Mouse (Mus musculus) liver, embryonic 12.5 days (tissue): ENCODE results near the gene Gad2. TPM values are rescaled to one million over a fixed set of nuclear protein-coding genes. Genes with fewer than 3 reads are reported as not detected.

Experiments
- ATAC-seq: fragments of 200-750 bp; cut with Nextera tagmentation; 2 replicates; pipeline ENCODE4 v1.8.0; 2017; ENCODE audit warnings: moderate number of reproducible peaks, mild to moderate bottlenecking, moderate library complexity
- H3K27ac ChIP-seq: fragments of 300-500 bp; sonication (generic); 2 replicates; pipeline ENCODE4 v1.5.1; 2016; ENCODE audit warnings: mild to moderate bottlenecking
- H3K27me3 ChIP-seq: fragments of 300-500 bp; sonication (generic); replicated peaks from 2 replicates; pipeline ENCODE4 v1.6.1; 2016; ENCODE audit warnings: mild to moderate bottlenecking, moderate library complexity
- H3K36me3 ChIP-seq: fragments of 300-500 bp; sonication (generic); 2 replicates; pipeline ENCODE4 v1.6.1; 2016; ENCODE audit warnings: mild to moderate bottlenecking, moderate library complexity
- H3K4me1 ChIP-seq: fragments of 300-500 bp; sonication (generic); 2 replicates; pipeline ENCODE4 v1.6.1; 2016
- H3K4me2 ChIP-seq: fragments of 300-500 bp; sonication (generic); 2 replicates; pipeline ENCODE4 v1.6.1; 2016; ENCODE audit warnings: mild to moderate bottlenecking, moderate library complexity
- H3K4me3 ChIP-seq: fragments of 300-500 bp; sonication (generic); 2 replicates; pipeline ENCODE4 v1.5.1; 2016; ENCODE audit warnings: mild to moderate bottlenecking, moderate library complexity
- H3K9ac ChIP-seq: fragments of 300-500 bp; sonication (generic); 2 replicates; pipeline ENCODE4 v1.6.1; 2016; ENCODE audit warnings: mild to moderate bottlenecking, moderate library complexity
- H3K9me3 ChIP-seq: fragments of 300-500 bp; sonication (generic); replicated peaks from 2 replicates; pipeline ENCODE4 v1.6.1; 2016; ENCODE audit warnings: mild to moderate bottlenecking, moderate library complexity
- WGBS: fragments of 180-500 bp; shearing (Covaris S2); methylation state at CpG from one replicate; pipeline ENCODE4 v1.1.7; 2016; ENCODE audit not compliant: insufficient replicate concordance; 5-methylcytosine and 5-hydroxymethylcytosine counted together
- polyA plus RNA-seq: library from polyadenylated mRNA; unstranded; fragments of >200 nt; fragmentation: Nextera tagmentation; extraction: Ambion mirVana; gene quantifications from 2 replicates; pipeline ENCODE4 v1.2.1, GENCODE M21; 2016

The Gad2 gene
- polyA plus RNA-seq, 1 experiment from 2014 or later = not detected

GRCm38 (mm10) chr2:22671348-22671747 is 49.3 kb downstream of the Gad2 start:
- no peaks in the 10 kb centered on the region for H3K27me3 ChIP-seq
- 31% methylated on average over 1 of the region's 1 CpGs for WGBS
- H3K36me3 ChIP-seq = no peaks in the 10 kb centered on the region
- no peak overlapping the region for H3K4me2 ChIP-seq
- no peaks in the 10 kb centered on the region for H3K4me1 ChIP-seq
- H3K4me3 ChIP-seq = no peak overlapping the region
- ATAC-seq = no peak
- no peak overlapping the region for H3K27ac ChIP-seq
- H3K9ac ChIP-seq = no peak overlapping the region
- H3K9me3 ChIP-seq = no peaks in the 10 kb centered on the region

DNA sequence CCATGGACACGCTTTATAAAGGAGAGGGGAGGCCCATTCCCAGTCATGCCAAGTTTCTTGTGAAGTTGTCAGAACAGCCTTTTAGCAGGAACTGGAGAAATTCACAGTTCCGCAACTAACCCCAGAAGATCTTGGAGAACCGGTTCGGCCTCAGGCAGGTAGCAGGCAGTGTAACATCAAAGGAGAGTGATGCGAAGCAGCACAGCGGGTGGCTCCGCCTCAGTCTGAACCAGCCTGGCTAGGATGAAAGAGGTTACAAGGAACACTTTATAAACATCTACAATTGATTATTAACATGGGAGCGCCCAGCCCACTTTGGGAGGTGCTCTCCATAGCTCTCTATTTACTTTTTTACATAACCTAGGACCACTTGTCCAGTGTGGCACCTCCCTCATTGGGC is 55.1 kb downstream of the Gad2 start:
- 54% methylated on average over 8 of the region's 8 CpGs for WGBS
- no peak overlapping the region for H3K4me3 ChIP-seq
- no peak overlapping the region for H3K27ac ChIP-seq
- no peaks in the 10 kb centered on the region for H3K27me3 ChIP-seq
- H3K4me1 ChIP-seq = no peaks in the 10 kb centered on the region
- no peak for ATAC-seq
- H3K4me2 ChIP-seq = no peak overlapping the region
- no peak overlapping the region for H3K9ac ChIP-seq
- no peaks in the 10 kb centered on the region for H3K9me3 ChIP-seq
- no peaks in the 10 kb centered on the region for H3K36me3 ChIP-seq

- no peaks in the 10 kb centered on the region for H3K27me3 ChIP-seq
- no peak overlapping the region for H3K9ac ChIP-seq
- H3K27ac ChIP-seq = no peak overlapping the region
- 38% methylated on average over 4 of the region's 4 CpGs for WGBS
- H3K4me2 ChIP-seq = no peak overlapping the region
- H3K9me3 ChIP-seq = no peaks in the 10 kb centered on the region
- ATAC-seq = no peak
- no peak overlapping the region for H3K4me3 ChIP-seq
- no peaks in the 10 kb centered on the region for H3K36me3 ChIP-seq
- H3K4me1 ChIP-seq = no peaks in the 10 kb centered on the region
Observed at GRCm38 (mm10) chr2:22679944-22680343, 57.9 kb downstream of the Gad2 start.

- H3K27ac ChIP-seq = no peak overlapping the region
Observed at GRCm38 (mm10) chr2:22689969-22690368, 68.0 kb downstream of the Gad2 start.

DNA sequence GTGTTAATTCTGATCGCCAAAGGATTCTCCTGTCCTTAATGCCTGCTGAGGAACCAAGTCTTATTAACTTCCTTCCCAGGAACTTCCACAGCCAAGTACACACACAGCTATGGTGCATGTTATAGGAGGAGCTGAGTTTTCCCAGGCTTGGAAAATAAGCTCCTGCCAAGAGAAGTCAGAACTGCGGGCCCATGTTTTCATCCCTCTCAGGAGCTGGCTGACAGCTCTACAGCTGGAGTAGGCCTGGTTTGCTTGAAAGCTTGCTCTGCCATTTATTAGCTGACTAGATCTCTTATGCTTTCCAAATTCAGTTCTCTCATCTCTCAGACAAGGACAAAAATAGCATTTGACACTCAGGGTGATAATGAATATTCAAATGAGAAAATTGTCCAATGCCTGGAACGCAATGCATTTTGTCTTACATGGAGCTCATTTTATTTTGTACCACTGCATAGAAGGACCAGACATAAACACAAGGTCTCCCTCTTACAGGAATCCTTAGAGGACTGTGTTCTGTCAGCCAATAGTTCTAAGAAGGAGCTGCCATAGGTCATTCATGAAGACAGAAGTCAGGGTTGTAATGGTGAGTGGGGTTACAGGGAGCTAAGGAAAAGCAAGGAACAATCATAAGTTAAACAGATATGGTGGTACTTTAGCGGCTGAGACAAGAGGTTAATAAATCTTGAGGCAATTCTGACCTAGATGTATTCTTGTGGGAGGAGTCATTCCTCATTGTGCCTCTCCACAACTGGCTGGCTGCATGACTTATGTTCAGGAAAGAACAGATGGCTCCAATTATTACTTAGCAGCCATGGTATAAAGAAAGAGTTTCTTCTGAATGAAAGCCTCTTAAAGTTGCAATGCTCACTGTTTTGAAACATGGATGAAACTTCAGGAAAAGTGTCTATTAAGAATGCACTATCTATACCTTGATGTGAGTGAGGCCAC is 83.0 kb downstream of the Gad2 start:
- Histone ChIP-seq H3K4me1 (no peaks in the 10 kb centered on the region), H3K36me3 (no peaks in the 10 kb centered on the region), H3K27ac (no peak overlapping the region), H3K27me3 (no peaks in the 10 kb centered on the region), H3K9me3 (no peaks in the 10 kb centered on the region), H3K9ac (no peak overlapping the region), H3K4me2 (no peak overlapping the region), H3K4me3 (no peak overlapping the region)
- 61% methylated on average over 4 of the region's 4 CpGs for WGBS
- no peak for ATAC-seq

More at GRCm38 (mm10) chr2:22689969-22690368, 68.0 kb downstream of the Gad2 start:
- 56% methylated on average over 7 of the region's 7 CpGs for WGBS
- no peak overlapping the region for H3K9ac ChIP-seq
- no peak overlapping the region for H3K4me3 ChIP-seq
- no peaks in the 10 kb centered on the region for H3K4me1 ChIP-seq
- no peaks in the 10 kb centered on the region for H3K36me3 ChIP-seq
- H3K9me3 ChIP-seq = no peaks in the 10 kb centered on the region
- H3K27me3 ChIP-seq = no peaks in the 10 kb centered on the region
- no peak for ATAC-seq
- no peak overlapping the region for H3K4me2 ChIP-seq

DNA sequence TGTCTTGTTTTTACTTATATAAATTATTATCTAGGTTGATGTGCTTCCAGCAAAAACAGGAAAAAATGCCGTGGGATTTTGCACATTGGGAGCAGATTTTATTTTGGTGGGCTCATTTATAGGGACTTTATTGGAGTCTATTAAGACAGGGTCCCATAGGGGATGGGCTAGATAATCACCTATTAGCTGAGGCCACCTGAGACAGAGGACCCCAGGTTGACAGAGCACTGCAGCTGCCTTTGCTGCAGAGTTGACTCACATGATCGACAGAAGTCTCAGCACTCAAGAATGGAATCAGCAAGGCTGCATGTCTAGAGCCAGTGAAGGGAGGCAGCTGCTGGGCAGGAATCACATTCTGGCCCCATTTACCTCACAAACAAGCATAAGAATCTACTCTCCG is 84.2 kb downstream of the Gad2 start:
- H3K4me3 ChIP-seq = no peak overlapping the region
- WGBS = 57% methylated on average over 3 of the region's 3 CpGs
- H3K4me1 ChIP-seq = no peaks in the 10 kb centered on the region

DNA sequence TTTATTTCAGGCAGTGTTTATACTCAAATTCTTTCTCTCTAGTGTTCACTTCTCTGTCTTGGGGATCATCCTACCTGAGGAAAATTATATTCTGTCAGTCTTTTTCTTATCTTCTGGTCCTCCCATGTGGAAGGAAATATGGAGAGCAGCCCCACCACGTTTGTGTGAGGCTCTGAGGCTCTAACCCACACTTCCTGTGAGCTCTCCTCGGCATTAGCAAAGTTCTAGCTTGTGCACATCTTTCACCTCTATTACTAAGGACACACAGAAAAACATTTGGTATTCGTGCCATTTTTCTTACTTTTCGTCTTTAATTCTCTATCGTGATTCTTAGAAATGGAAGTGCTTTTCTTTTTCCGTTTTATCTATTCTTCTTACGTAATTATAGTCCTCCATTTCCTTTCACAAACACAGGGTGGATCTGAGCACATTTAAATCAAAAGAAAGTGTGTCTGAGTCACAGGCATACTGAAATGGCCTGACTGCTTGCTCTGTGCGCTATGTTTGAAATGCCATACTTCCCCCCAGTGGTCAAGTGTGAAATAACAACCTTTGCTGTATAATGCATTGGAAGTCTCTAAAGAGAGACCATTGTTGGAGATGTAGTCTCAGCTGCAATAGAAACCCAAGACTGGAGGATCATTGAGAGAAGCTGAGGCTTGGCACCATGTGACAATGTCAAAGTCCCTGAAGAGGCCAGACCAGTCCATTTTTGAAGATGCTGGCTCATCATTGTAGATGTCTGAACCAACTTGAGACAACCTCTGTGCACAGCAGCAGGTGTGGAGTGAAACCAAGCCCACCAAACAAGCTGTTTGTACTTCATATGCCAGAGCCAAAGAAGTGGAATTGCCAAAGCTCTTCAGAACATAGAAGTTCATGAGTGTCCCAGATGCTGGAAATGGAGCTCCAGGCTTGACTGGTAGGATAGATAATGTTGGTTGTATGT is 99.8 kb downstream of the Gad2 start:
- Histone ChIP-seq H3K27ac (no peak overlapping the region), H3K4me3 (no peak overlapping the region), H3K9me3 (no peaks in the 10 kb centered on the region), H3K4me1 (no peaks in the 10 kb centered on the region), H3K4me2 (no peak overlapping the region), H3K27me3 (no peaks in the 10 kb centered on the region), H3K36me3 (no peaks in the 10 kb centered on the region), H3K9ac (no peak overlapping the region)
- 19% methylated on average over 8 of the region's 8 CpGs for WGBS
- ATAC-seq = no peak

More for the DNA sequence above, 84.2 kb downstream of the Gad2 start:
- Histone ChIP-seq H3K4me2 (no peak overlapping the region), H3K27me3 (no peaks in the 10 kb centered on the region), H3K9me3 (no peaks in the 10 kb centered on the region), H3K36me3 (no peaks in the 10 kb centered on the region), H3K27ac (no peak overlapping the region), H3K9ac (no peak overlapping the region)
- ATAC-seq = no peak

- H3K9ac ChIP-seq = no peak overlapping the region
- H3K4me1 ChIP-seq = no peaks in the 10 kb centered on the region
- H3K36me3 ChIP-seq = no peaks in the 10 kb centered on the region
- 54% methylated on average over 3 of the region's 3 CpGs for WGBS
- H3K4me2 ChIP-seq = no peak overlapping the region
- H3K27me3 ChIP-seq = no peaks in the 10 kb centered on the region
- no peak overlapping the region for H3K27ac ChIP-seq
- no peak overlapping the region for H3K4me3 ChIP-seq
- no peaks in the 10 kb centered on the region for H3K9me3 ChIP-seq
- no peak for ATAC-seq
Observed at GRCm38 (mm10) chr2:22723927-22724534, 102.0 kb downstream of the Gad2 start.

DNA sequence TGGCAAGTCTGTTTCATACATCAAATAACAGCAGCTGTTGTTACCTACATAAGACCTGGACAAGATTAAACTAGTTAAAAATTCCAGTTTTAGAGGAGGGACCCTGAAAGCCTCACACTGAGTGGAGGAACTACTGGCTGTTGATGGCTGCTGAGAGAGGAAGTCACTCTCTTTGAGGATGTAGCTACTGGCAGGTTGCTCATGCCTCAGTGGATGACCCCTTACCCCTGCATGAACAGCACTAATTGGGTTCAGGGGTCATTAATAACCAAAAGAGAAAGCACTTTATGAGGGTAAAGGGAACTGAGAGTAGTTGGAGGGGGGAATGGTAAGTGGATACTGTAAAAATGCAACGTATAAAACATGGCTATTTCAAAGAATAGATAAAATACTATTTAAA is 105.1 kb downstream of the Gad2 start:
- no peak overlapping the region for H3K4me2 ChIP-seq
- H3K27me3 ChIP-seq = no peaks in the 10 kb centered on the region
- H3K4me1 ChIP-seq = no peaks in the 10 kb centered on the region
- no peak overlapping the region for H3K9ac ChIP-seq
- no peak overlapping the region for H3K4me3 ChIP-seq
- H3K27ac ChIP-seq = no peak overlapping the region
- WGBS = 48% methylated on average over 1 of the region's 1 CpGs
- no peaks in the 10 kb centered on the region for H3K36me3 ChIP-seq
- H3K9me3 ChIP-seq = no peaks in the 10 kb centered on the region
- no peak for ATAC-seq

DNA sequence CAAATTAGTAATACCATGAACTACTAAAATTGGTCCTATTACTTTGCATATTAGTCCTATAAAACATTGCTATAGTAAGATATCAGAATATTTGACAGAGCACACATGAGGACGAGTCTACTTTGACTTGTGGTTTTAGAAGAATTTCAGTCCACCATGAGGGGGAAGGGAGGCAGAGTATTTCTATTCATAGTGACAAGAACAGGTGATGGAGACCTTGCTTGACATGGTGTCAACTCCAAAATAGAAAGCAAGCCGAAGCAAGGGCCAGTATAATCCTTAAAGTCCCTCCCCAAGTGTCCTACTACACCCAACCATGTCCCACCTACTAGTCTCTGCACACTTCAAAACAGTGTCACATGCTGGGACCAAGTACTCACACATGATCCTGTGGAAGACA is 114.1 kb downstream of the Gad2 start:
- no peak for ATAC-seq

DNA sequence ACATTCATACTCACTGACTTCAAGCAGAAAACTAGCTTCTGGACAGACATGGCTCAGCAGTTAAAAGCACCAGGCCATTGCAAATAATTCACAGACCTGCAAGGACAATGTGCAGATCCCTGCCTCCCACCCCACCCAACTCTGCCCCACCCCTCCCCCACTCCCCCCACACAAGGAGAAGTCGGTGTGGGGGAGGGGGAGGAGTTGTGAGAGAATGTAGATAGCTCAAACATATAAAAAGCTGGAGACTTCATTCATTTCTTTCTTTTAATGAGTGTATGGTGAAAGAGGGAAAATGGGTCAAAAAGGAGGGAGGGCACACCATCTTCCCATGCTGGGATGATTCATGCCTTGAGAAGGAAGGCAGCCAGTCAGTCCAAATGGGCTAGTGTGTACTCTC is 117.4 kb downstream of the Gad2 start:
- Histone ChIP-seq H3K4me1 (no peaks in the 10 kb centered on the region; the same call in none of the 2 replicates), H3K36me3 (no peaks in the 10 kb centered on the region), H3K27ac (no peak overlapping the region), H3K27me3 (no peaks in the 10 kb centered on the region; the same call in 1 of the 2 replicates), H3K9me3 (no peaks in the 10 kb centered on the region), H3K4me3 (no peak overlapping the region), H3K4me2 (no peak overlapping the region), H3K9ac (no peak overlapping the region)
- no peak for ATAC-seq
- WGBS = 38% methylated on average over 1 of the region's 1 CpGs

More for the DNA sequence above, 114.1 kb downstream of the Gad2 start:
- H3K4me2 ChIP-seq = no peak overlapping the region
- H3K9ac ChIP-seq = no peak overlapping the region
- no peak overlapping the region for H3K27ac ChIP-seq
- H3K27me3 ChIP-seq = no peaks in the 10 kb centered on the region
- WGBS = 63% methylated on average over 2 of the region's 2 CpGs
- no peaks in the 10 kb centered on the region for H3K9me3 ChIP-seq
- H3K36me3 ChIP-seq = no peaks in the 10 kb centered on the region
- no peaks in the 10 kb centered on the region for H3K4me1 ChIP-seq
- H3K4me3 ChIP-seq = no peak overlapping the region
